Mouse (Mus musculus) forebrain, embryonic 16.5 days (tissue): ENCODE data around the gene Garnl3. TPM values are rescaled to one million over a fixed set of nuclear protein-coding genes. Genes with fewer than 3 reads are reported as not detected.

ENCODE experiments used
- ATAC-seq: fragments of 200-750 bp; cut with Nextera tagmentation; 2 replicates; pipeline ENCODE4 v1.8.0; 2017; ENCODE audit warnings: mild to moderate bottlenecking, moderate library complexity
- H3K27ac ChIP-seq: fragments of 300-500 bp; sonication (generic); 2 replicates; pipeline ENCODE4 v1.5.1; 2014; ENCODE audit warnings: low read length, control low read depth
- H3K27me3 ChIP-seq: fragments of 300-500 bp; sonication (generic); replicated peaks from 2 replicates; pipeline ENCODE4 v1.6.1; 2014; ENCODE audit warnings: low read length; ENCODE audit not compliant: control insufficient read depth, insufficient read depth
- H3K36me3 ChIP-seq: fragments of 300-500 bp; sonication (generic); 2 replicates; pipeline ENCODE4 v1.6.1; 2014; ENCODE audit not compliant: control insufficient read depth, insufficient read depth
- H3K4me1 ChIP-seq: fragments of 300-500 bp; sonication (generic); replicated peaks from 2 replicates; pipeline ENCODE4 v1.6.1; 2014; ENCODE audit warnings: low read length; ENCODE audit not compliant: control insufficient read depth, insufficient read depth
- H3K4me2 ChIP-seq: fragments of 300-500 bp; sonication (generic); 2 replicates; pipeline ENCODE4 v1.6.1; 2014; ENCODE audit warnings: mild to moderate bottlenecking, low read length, control low read depth
- H3K4me3 ChIP-seq: fragments of 300-500 bp; sonication (generic); replicated peaks from 2 replicates; pipeline ENCODE4 v1.5.1; 2014; ENCODE audit warnings: mild to moderate bottlenecking, low read length, control low read depth
- H3K9ac ChIP-seq: fragments of 300-500 bp; sonication (generic); replicated peaks from 2 replicates; pipeline ENCODE4 v1.6.1; 2014; ENCODE audit warnings: low read depth, low read length, control low read depth
- H3K9me3 ChIP-seq: fragments of 300-500 bp; sonication (generic); 2 replicates; pipeline ENCODE4 v1.6.1; 2016; ENCODE audit warnings: low read length; ENCODE audit not compliant: control insufficient read depth
- WGBS: fragments of 180-500 bp; shearing (Covaris S2); extraction: QIAGEN DNeasy Blood & Tissue Kit; methylation state at CpG from one replicate; pipeline ENCODE4 v1.1.7; 2014; 5-methylcytosine and 5-hydroxymethylcytosine counted together
- polyA plus RNA-seq: library from polyadenylated mRNA; unstranded; fragments of >200 nt; fragmentation: Nextera tagmentation; extraction: Ambion mirVana; gene quantifications from 2 replicates; pipeline ENCODE4 v1.2.1, GENCODE M21; 2015

The Garnl3 gene
- 26.2 and 34.5 TPM in 2 replicates for polyA plus RNA-seq

DNA sequence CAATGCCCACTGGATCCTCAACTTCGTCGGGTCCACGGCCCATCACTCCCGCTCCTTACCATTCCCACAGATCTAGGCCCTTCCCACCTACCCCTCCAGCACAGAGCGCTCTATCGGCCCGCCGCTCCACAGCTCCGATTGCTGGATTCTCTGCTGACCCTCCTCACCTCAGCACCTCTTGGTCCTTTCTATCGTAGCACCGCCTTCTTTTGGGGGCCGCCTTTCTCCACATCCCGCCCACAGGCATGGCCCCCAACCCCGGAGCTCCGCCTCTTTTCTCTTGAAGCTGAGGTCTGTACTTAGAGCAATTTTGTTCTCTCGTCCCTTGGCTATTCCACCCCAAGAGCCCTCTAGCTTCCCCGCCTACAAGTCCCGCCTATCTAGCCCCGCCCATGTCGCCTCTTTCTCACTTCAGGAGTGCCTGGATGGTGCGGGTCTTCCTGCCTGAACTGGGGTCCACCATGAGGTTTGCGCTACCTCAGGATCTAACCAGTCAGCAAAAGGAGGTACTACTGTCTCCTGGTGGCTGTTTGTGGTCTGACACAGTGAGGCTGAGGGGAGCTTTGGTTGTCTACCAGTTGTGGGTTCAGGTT lies at the start of gene Garnl3:
TSS of gene Garnl3 (minus strand) at position 155 of the 593 bp plus-strand sequence.
- WGBS: under 1% methylated on average over 22 of the region's 22 CpGs
- H3K9me3 ChIP-seq: no peaks in the 10 kb centered on the region
- ATAC-seq: peak; percentile 53
- peaks cover 18% of the 10 kb centered on the region for H3K4me1 ChIP-seq
- no peak within 1 kb of the TSS for H3K27ac ChIP-seq
- H3K9ac ChIP-seq: peak within 1 kb of the TSS; percentile 74
- peak within 1 kb of the TSS; percentile 97 for H3K4me2 ChIP-seq
- no peaks in the 10 kb centered on the region for H3K27me3 ChIP-seq
- H3K36me3 ChIP-seq: no peaks in the 10 kb centered on the region
- peak within 1 kb of the TSS; percentile 70 for H3K4me3 ChIP-seq

DNA sequence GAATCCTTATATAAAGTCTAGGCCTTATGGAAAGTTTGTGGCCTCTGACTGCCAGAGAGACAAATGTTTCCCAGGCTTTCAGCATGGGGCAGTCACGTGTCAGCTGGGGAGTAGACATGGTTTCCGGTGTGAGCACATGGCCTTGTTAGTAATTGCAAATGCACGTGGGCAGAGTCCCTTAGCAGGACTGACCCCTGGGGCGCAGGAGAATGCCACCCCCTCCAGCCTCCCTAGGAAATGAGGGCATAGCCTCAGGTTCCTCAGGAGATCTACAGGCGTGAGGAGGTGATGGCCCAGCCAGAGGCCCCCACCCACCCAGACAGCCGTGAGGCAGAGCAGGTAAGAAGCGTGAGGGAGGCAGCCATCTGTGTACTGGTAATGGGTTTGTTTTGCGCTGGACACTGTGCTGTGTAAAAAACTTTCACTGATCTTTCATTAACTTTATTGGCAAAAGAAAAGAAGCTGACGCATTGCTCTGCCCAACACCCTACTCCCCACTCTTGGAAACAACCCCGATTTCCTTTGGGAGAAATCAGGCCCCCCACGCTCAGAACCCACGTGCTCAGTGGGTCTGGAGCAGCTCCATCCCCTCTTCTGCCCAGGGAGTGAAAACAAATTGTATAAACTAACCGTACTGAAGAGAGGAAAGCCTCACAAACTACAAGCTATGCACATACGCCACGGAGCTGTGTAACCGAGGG lies 48.6 kb upstream of the Garnl3 start:
- Histone ChIP-seq H3K36me3 (no peaks in the 10 kb centered on the region), H3K4me1 (peaks cover 32% of the 10 kb centered on the region), H3K9ac (no peak overlapping the region), H3K27me3 (no peaks in the 10 kb centered on the region), H3K9me3 (no peaks in the 10 kb centered on the region), H3K27ac (peak overlapping the region; percentile 10; the same call in 1 of the 2 replicates), H3K4me2 (no peak overlapping the region), H3K4me3 (no peak overlapping the region)
- WGBS: 25% methylated on average over 16 of the region's 16 CpGs
- peak; percentile 21; the same call in 1 of the 2 replicates for ATAC-seq

DNA sequence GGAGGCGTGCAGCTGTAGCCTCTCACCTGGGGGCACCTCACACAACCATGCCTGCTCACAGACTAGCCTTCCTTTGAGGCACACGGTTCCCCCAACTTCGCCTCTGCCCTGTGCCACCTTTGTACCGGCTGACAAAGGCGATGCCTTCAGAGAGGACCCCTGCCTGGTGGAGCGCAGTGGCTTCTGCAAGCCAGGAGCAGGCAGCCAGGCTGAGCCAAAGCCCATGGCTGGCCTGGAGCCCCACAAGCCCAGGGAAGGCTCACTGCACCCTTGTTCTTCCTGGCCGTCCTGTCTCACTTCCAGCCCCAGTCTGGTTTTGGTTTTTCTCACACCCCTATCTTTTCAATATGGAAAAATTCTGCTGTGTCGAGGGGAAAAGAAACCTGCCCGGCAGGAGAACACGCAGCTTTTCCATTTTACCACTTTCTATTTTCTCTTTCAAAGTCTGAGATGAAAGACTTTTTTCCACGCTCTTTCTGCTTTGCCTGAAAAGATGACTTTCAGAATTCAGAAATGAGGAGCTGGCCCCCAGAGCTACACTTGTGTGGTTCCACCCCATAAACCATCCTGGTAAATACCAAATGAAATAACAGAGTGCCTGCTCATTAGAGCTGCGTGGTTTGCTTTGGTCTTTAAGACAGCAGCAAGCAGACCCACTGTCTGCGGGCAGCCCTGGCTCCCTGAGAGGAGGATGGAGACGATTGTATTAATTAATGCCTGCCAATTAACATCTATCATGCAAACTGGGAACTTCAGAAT lies 47.9 kb upstream of the Garnl3 start:
- no peaks in the 10 kb centered on the region for H3K27me3 ChIP-seq
- peak overlapping the region; percentile 17; the same call in 1 of the 2 replicates for H3K9ac ChIP-seq
- no peak overlapping the region for H3K4me2 ChIP-seq
- no peaks in the 10 kb centered on the region for H3K9me3 ChIP-seq
- no peak overlapping the region for H3K4me3 ChIP-seq
- peaks cover 28% of the 10 kb centered on the region for H3K4me1 ChIP-seq
- no peaks in the 10 kb centered on the region for H3K36me3 ChIP-seq
- WGBS: 23% methylated on average over 14 of the region's 14 CpGs
- ATAC-seq: 0 out of 2 replicates have a peak, but pooled peaks have one; percentile 24
- peak overlapping the region; percentile 6; the same call in 1 of the 2 replicates for H3K27ac ChIP-seq

DNA sequence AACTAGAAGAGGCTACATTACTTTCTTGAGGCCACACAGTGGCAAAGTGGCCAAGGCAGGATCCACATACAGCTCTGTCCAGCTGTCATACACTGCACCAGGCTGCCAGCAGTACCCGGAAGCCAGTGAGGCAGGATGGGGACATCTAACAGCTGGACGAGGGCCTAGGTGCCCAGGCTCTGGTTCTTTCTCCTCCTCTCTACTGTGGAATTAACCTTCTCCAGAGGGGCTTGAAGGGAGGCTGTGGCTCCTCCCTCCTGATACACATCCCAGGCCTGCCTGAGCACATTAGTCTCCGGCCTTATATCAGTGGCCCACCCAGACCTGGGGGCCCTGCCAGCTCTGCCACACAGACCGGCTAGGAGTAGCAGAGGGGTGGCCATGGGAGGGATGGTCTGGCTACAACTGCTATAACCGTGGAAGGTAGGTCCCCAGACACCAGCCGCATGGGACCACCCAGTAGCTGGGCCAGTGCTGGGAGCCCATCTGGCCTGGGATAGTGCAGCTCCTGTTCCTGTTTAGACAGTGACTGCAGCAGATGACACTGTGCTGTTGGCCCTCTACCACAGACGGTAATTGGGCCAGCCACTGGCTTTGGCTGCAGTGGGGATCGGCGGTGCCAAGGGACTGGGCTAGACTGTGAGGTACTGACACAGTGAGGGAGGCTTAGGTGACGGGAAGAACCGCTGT lies 46.9 kb upstream of the Garnl3 start:
- H3K4me3 ChIP-seq: no peak overlapping the region
- H3K4me1 ChIP-seq: peaks cover 25% of the 10 kb centered on the region
- H3K9ac ChIP-seq: no peak overlapping the region
- H3K4me2 ChIP-seq: no peak overlapping the region
- H3K27me3 ChIP-seq: no peaks in the 10 kb centered on the region
- H3K36me3 ChIP-seq: peaks cover 3% of the 10 kb centered on the region; the same call in 1 of the 2 replicates
- 56% methylated on average over 11 of the region's 11 CpGs for WGBS
- no peaks in the 10 kb centered on the region for H3K9me3 ChIP-seq
- H3K27ac ChIP-seq: 0 out of 2 replicates have a peak overlapping the region, but pooled peaks have one; percentile 5
- peak; percentile 65 for ATAC-seq

DNA sequence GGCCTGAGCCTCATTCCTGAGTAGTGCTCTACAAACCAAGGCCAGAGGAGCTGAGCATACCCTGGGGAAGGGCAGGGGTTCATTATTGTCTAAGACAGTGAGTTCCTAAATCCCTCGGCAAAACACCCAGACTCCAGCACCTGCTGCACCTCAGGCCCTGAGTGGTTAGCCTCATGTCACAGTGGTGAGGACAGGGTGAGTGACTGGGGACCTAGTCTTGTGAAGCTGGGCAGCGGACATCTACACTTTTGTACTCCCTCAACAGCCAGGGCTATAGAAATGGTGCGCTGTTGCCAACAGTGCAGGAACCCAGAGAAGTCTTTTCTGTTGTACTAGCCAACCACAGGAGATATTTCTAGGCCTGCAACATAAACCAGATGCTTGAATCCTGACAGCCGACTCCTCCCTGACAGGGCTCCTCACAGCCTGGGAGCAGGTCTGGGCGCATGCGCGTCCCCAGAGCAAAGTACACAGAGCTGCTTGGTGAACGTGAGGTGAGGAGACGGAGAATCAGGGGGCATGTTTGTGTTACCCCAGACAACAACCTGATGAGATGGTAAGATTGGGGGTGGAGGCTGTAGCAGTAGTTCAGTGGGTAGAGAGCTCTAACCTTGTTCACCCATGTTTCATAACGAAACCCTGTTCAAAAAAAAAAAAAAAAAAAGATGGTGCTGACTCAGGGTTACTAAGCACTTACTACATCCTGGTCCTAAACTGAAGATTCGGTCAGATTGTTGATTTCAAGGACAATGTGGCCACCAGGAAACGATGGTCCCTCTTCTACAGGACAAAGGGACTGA lies 46.2 kb upstream of the Garnl3 start:
- H3K9ac ChIP-seq: no peak overlapping the region
- no peak overlapping the region for H3K4me2 ChIP-seq
- H3K4me3 ChIP-seq: no peak overlapping the region
- 90% methylated on average over 12 of the region's 12 CpGs for WGBS
- H3K27ac ChIP-seq: no peak overlapping the region
- H3K36me3 ChIP-seq: peaks cover 3% of the 10 kb centered on the region; the same call in 1 of the 2 replicates
- no peak for ATAC-seq
- no peaks in the 10 kb centered on the region for H3K27me3 ChIP-seq
- no peaks in the 10 kb centered on the region for H3K9me3 ChIP-seq
- peaks cover 25% of the 10 kb centered on the region for H3K4me1 ChIP-seq

DNA sequence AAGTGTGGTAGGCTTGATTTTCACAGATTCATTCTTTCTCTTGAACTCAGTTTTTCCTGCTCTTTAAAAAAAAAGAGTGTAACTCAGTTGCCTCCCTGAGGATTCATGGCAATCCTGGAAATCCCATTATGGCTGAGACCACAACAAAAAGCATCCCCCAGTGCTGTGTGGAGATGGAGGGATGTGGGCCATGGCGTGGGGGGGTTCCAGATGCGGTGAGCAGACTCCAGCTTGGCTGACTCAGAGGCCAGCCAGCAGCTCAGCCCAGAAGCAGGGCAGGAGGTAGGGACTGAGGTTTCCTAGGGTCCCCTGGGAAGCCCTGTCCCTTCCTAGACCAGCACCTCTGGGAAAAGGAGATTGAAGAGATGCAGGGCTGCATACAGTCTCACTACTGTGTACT lies 45.5 kb upstream of the Garnl3 start:
- ATAC-seq: no peak
- H3K9me3 ChIP-seq: no peaks in the 10 kb centered on the region
- H3K4me1 ChIP-seq: peaks cover 25% of the 10 kb centered on the region
- 56% methylated on average over 2 of the region's 2 CpGs for WGBS
- H3K4me2 ChIP-seq: no peak overlapping the region
- H3K4me3 ChIP-seq: no peak overlapping the region
- H3K27ac ChIP-seq: no peak overlapping the region
- H3K36me3 ChIP-seq: peaks cover 8% of the 10 kb centered on the region
- no peak overlapping the region for H3K9ac ChIP-seq
- H3K27me3 ChIP-seq: no peaks in the 10 kb centered on the region

DNA sequence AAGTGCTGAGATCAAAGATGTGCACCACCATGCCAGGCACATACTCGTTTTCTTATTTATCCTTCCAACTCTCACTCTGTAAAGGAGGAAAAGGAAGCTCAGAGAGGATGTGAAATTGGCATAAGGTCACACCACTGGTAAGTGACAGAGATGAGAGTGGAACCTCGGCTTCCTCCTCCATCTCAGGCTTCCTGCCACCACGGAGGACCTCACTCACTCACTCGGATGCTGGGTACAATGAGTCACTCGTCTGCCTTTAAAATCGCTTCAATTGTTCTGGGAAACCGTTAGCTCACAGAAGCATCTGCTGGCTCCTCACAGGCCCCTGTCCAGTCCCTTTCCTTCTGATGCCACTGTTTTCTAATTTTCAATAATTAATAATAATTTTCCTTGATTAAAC lies 45.1 kb upstream of the Garnl3 start:
- Histone ChIP-seq H3K9ac (no peak overlapping the region), H3K27ac (no peak overlapping the region), H3K27me3 (no peaks in the 10 kb centered on the region), H3K4me3 (no peak overlapping the region), H3K4me1 (peaks cover 25% of the 10 kb centered on the region), H3K36me3 (peaks cover 8% of the 10 kb centered on the region), H3K4me2 (no peak overlapping the region), H3K9me3 (no peaks in the 10 kb centered on the region)
- WGBS: 43% methylated on average over 7 of the region's 7 CpGs
- ATAC-seq: no peak

DNA sequence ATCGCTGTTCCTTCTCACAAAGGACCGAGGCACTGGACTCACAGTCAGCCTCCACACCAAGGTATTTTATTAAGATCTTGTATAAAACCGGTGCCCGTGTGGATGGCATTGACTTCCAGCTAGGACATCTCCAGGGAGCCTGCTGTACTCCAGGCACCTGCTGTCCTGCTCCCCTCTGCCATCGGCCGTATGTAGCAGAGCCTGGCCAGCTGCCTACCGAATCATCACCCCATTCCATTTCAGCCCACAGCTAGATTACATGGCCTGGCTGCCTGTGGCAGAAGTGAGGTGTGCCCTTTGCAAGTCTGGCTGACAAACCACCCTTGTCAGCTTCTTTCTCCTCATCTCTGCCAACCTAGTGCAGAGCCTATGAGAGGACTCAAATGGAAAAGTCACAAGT lies 42.2 kb upstream of the Garnl3 start:
- Histone ChIP-seq H3K4me2 (no peak overlapping the region), H3K27ac (no peak overlapping the region), H3K9ac (no peak overlapping the region), H3K27me3 (no peaks in the 10 kb centered on the region), H3K4me1 (peaks cover 12% of the 10 kb centered on the region), H3K4me3 (no peak overlapping the region), H3K9me3 (no peaks in the 10 kb centered on the region), H3K36me3 (peaks cover 11% of the 10 kb centered on the region)
- 86% methylated on average over 7 of the region's 7 CpGs for WGBS
- no peak for ATAC-seq
